Mouse (Mus musculus) liver, embryonic 14.5 days (tissue): ENCODE data around the gene Il1b.
A peak's percentile ranks its signal among the peaks of the same experiment; 100 is the strongest.

Experiments
- CTCF ChIP-seq: IDR thresholded peaks from 2 replicates; pipeline ENCODE4 v1.5.1; 2016; ENCODE audit warnings: antibody characterized with exemption, low read depth, control low read depth
- EP300 ChIP-seq: IDR thresholded peaks from 2 replicates; pipeline ENCODE4 v1.6.1; 2016; ENCODE audit warnings: antibody characterized with exemption, low read depth

DNA sequence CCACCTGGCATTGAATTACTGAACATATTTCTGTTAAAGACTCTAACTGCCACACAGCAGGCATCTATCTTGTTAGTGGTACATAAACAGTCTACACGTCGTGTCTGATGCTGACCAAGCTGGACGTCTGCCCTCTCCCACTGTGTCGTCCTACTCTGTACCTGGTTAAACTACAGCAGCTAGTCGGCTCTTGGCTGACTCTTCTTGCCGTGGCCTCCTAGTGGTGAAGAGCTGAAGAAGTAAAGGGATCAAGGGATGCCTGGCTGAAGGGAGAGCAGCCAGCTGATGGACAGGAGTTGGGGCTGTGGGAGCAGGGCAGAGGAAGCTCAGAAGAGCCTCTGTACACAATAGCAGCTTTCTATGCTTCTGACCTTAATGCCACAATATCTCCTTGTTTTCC, 22.6 kb upstream of the Il1b start:
- peak; percentile 63 for TF ChIP-seq CTCF
- TF ChIP-seq EP300 = no peak
